Mouse (Mus musculus) stomach, postnatal 0 days (tissue): ENCODE data around the gene Trim28.

Experiments used
- CTCF ChIP-seq: IDR thresholded peaks from 2 replicates; pipeline ENCODE4 v1.5.1; 2016; ENCODE audit warnings: antibody characterized with exemption, low read depth, mild to moderate bottlenecking, moderate library complexity
- EP300 ChIP-seq: optimal IDR thresholded peaks from 2 replicates; pipeline ENCODE3; 2016; ENCODE audit warnings: antibody characterized with exemption

DNA sequence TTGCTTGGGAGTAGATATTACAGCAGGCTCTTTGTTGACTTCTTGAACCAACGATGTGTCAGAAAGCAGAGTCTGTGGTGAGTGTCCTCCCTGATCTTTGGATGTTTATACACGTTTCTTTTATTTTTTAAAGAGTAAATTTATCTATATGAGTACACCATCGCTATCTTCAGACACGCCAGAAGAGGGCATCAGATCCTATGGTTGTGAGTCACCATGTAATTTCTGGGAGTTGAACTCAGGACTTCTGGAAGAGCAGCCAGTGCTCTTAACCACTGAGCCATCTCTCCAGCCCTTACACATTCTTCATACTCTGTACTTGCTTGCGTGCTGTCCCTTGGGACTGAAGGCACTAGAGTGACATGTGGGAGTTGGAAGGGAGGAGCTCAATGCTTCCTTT is 73.4 kb downstream of the Trim28 start:
- TF ChIP-seq CTCF (no peak), EP300 (no peak)
